Mouse (Mus musculus) MEL (cell line): ENCODE measurements around the gene Zdhhc17. TPM values are rescaled to one million over a fixed set of nuclear protein-coding genes. Genes with fewer than 3 reads are reported as not detected.
A peak's percentile ranks its signal among the peaks of the same experiment; 100 is the strongest.

Experiments used
- DNase-seq: peaks from one replicate; pipeline ENCODE4 v3.0.0; 2011; ENCODE audit warnings: low read depth, low spot score
- H3K27ac ChIP-seq: 2 replicates; pipeline ENCODE4 v1.5.1; 2012; ENCODE audit warnings: low read depth, mild to moderate bottlenecking, control low read depth, low read length, moderate library complexity; ENCODE audit not compliant: control insufficient read depth
- H3K27me3 ChIP-seq, 2 experiments: fragments of 150-350 bp in 1 of 2; sonication (generic) in 1 of 2; 2 replicates each; pipeline ENCODE4 v1.6.1; 2012; ENCODE audit warnings: low read length in 2 of 2, mild to moderate bottlenecking in 2 of 2, improper control_type of control experiment in 1 of 2, moderate library complexity in 1 of 2; ENCODE audit not compliant: insufficient read depth in 2 of 2, control insufficient read depth in 1 of 2
- H3K36me3 ChIP-seq, 2 experiments: 2 replicates each; pipeline ENCODE4 v1.6.1; 2012 to 2014; ENCODE audit warnings: low read length in 2 of 2, improper control_type of control experiment in 1 of 2, inconsistent platforms in 1 of 2, mild to moderate bottlenecking in 1 of 2; ENCODE audit not compliant: insufficient read depth in 2 of 2, control insufficient read depth in 1 of 2
- H3K4me1 ChIP-seq, 2 experiments: fragments of 150-350 bp in 1 of 2; sonication (generic) in 1 of 2; 2 replicates each; pipeline ENCODE4 v1.6.1; 2012; ENCODE audit warnings: low read length in 2 of 2, improper control_type of control experiment in 1 of 2, mild to moderate bottlenecking in 1 of 2; ENCODE audit not compliant: insufficient read depth in 2 of 2, control insufficient read depth in 1 of 2
- H3K4me3 ChIP-seq, 2 experiments: fragments of 150-350 bp in 1 of 2; sonication (generic) in 1 of 2; 2 replicates each; pipeline ENCODE4 v1.5.1; 2012; ENCODE audit warnings: low read depth in 2 of 2, low read length in 2 of 2, mild to moderate bottlenecking in 2 of 2, moderate library complexity in 2 of 2, control low read depth in 1 of 2, improper control_type of control experiment in 1 of 2; ENCODE audit not compliant: control insufficient read depth in 1 of 2, insufficient read depth in 1 of 2
- H3K79me2 ChIP-seq: 2 replicates; pipeline ENCODE4 v1.6.1; 2012; ENCODE audit warnings: mild to moderate bottlenecking, low read length, moderate library complexity; ENCODE audit not compliant: control insufficient read depth, poor library complexity, insufficient read depth
- H3K9ac ChIP-seq: 2 replicates; pipeline ENCODE4 v1.6.1; 2012; ENCODE audit warnings: low read depth, mild to moderate bottlenecking, control low read depth, low read length, moderate library complexity; ENCODE audit not compliant: control insufficient read depth, poor library complexity, severe bottlenecking
- H3K9me3 ChIP-seq: fragments of 150-350 bp; sonication (generic); replicated peaks from 2 replicates; pipeline ENCODE4 v1.6.1; 2012; ENCODE audit warnings: mild to moderate bottlenecking, low read length, improper control_type of control experiment, moderate library complexity; ENCODE audit not compliant: insufficient read depth
- BHLHE40 ChIP-seq: IDR thresholded peaks from 2 replicates; pipeline ENCODE4 v1.6.1; 2012; ENCODE audit warnings: low read depth, mild to moderate bottlenecking, inconsistent platforms, low read length, improper control_type of control experiment, borderline replicate concordance
- CHD2 ChIP-seq: IDR thresholded peaks from 2 replicates; pipeline ENCODE4 v1.6.1; 2011; ENCODE audit warnings: low read length, improper control_type of control experiment
- CTCF ChIP-seq, 3 experiments: IDR thresholded peaks in 2 of 3; conservative IDR thresholded peaks in 1 of 3; 2 replicates each; pipeline ENCODE4 v1.5.1; 2011 to 2012; ENCODE audit warnings: low read length in 3 of 3, low read depth in 2 of 3, mild to moderate bottlenecking in 2 of 3, improper control_type of control experiment in 1 of 3, inconsistent platforms in 1 of 3, mixed read lengths in 1 of 3, moderate library complexity in 1 of 3; ENCODE audit not compliant: control insufficient read depth in 1 of 3, insufficient read depth in 1 of 3, poor library complexity in 1 of 3, severe bottlenecking in 1 of 3
- ELF1 ChIP-seq: IDR thresholded peaks from 2 replicates; pipeline ENCODE4 v1.6.1; 2014; ENCODE audit warnings: low read depth, mild to moderate bottlenecking, inconsistent platforms, low read length, improper control_type of control experiment, moderate library complexity
- JUND ChIP-seq: IDR thresholded peaks from 2 replicates; pipeline ENCODE4 v1.6.1; 2011; ENCODE audit warnings: low read depth, mild to moderate bottlenecking, improper control_type of control experiment, low read length
- MXI1 ChIP-seq: IDR thresholded peaks from 2 replicates; pipeline ENCODE4 v1.6.1; 2011; ENCODE audit warnings: mild to moderate bottlenecking, low read depth, low read length, improper control_type of control experiment
- NRF1 ChIP-seq: IDR thresholded peaks from 2 replicates; pipeline ENCODE4 v1.6.1; 2014; ENCODE audit warnings: low read depth, mild to moderate bottlenecking, inconsistent platforms, low read length, improper control_type of control experiment, moderate library complexity; ENCODE audit not compliant: poor library complexity, insufficient read depth, severe bottlenecking
- RAD21 ChIP-seq: IDR thresholded peaks from 2 replicates; pipeline ENCODE4 v1.6.1; 2011; ENCODE audit warnings: mild to moderate bottlenecking, low read depth, low read length, improper control_type of control experiment
- RCOR1 ChIP-seq: IDR thresholded peaks from 2 replicates; pipeline ENCODE4 v1.6.1; 2012; ENCODE audit warnings: low read depth, mild to moderate bottlenecking, inconsistent platforms, low read length, improper control_type of control experiment
- SIN3A ChIP-seq: IDR thresholded peaks from 2 replicates; pipeline ENCODE4 v1.6.1; 2012; ENCODE audit warnings: low read length, improper control_type of control experiment, inconsistent platforms
- SMC3 ChIP-seq: IDR thresholded peaks from 2 replicates; pipeline ENCODE4 v1.6.1; 2011; ENCODE audit warnings: low read depth, low read length, improper control_type of control experiment
- TBP ChIP-seq: IDR thresholded peaks from 2 replicates; pipeline ENCODE4 v1.8.0; 2011; ENCODE audit warnings: low read depth, low read length, improper control_type of control experiment
- USF1 ChIP-seq: IDR thresholded peaks from 2 replicates; pipeline ENCODE4 v1.6.1; 2014; ENCODE audit warnings: low read depth, mild to moderate bottlenecking, inconsistent platforms, low read length, improper control_type of control experiment, moderate library complexity
- ZC3H11A ChIP-seq: IDR thresholded peaks from 2 replicates; pipeline ENCODE4 v1.6.1; 2012; ENCODE audit warnings: low read depth, mild to moderate bottlenecking, inconsistent platforms, low read length, improper control_type of control experiment
- ZKSCAN1 ChIP-seq: IDR thresholded peaks from 2 replicates; pipeline ENCODE4 v1.6.1; 2012; ENCODE audit warnings: low read depth, mild to moderate bottlenecking, inconsistent platforms, low read length, improper control_type of control experiment, moderate library complexity
- polyA plus RNA-seq, 2 experiments: library from polyadenylated mRNA; stranded (reverse) in 1 of 2; unstranded in 1 of 2; fragments of >175 nt in 1 of 2; fragments of >200 nt in 1 of 2; gene quantifications; 2 replicates each; pipeline versions ENCODE4 v1.2.1 to v1.2.4; 2012; ENCODE audit warnings: low replicate concordance in 2 of 2, low read depth in 1 of 2; ENCODE audit not compliant: insufficient read length in 2 of 2, insufficient read depth in 1 of 2, missing spikeins in 1 of 2
- total RNA-seq: library from RNA; depleted of rRNA; stranded (reverse); fragments of 300-350 nt; gene quantifications from 2 replicates; pipeline ENCODE4 v1.2.3, GENCODE M21; 2012

Gene Zdhhc17
- total and polyA plus RNA-seq, 3 experiments, result 14.9 to 16.6 TPM; not detected in 1

DNA sequence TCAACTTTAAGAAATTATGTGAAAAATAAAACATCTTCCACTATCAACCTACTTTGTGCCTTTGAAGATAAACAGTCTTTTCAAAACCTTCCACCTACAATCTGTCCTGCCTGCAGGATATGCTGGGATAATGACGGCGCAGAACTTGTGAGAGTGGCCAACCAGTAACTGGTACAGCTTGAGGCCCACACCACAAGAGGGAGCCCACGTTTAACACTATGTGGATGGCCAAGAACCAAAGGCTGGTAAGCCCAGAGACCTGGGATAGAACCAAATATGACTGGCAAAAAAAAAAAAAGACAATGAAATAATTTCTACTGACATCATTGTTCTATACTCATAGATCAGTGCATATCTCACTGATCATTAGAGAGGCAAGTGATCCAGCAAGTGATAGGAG, 35.5 kb downstream of the Zdhhc17 start:
- peaks cover 0 to 31% of the 10 kb centered on the region in 2 experiments; a peak in 2 of 4 replicates for H3K36me3 ChIP-seq
- H3K4me1 ChIP-seq, result no peaks in the 10 kb centered on the region
- peak; percentile 42 for DNase-seq
- no peak overlapping the region for H3K27ac ChIP-seq
- H3K79me2 ChIP-seq, result no peaks in the 10 kb centered on the region
- TF ChIP-seq CTCF (IDR thresholded peaks at IDR 0.05 in 2 of 3, conservative IDR thresholded peaks at IDR 0.05 in 1 of 3; ENCODE audit: control insufficient read depth in 1 of 3, insufficient read depth in 1 of 3, low read depth in 2 of 3, low read length in 3 of 3, poor library complexity in 1 of 3, severe bottlenecking in 1 of 3) (peak in 2 of 3 experiments; percentile 42 to 57; a peak in 5 of 6 replicates), RAD21 (peak; percentile 56), TBP (no peak), ZC3H11A (peak; percentile 17; the same call in 1 of the 2 replicates), SIN3A (no peak), SMC3 (peak; percentile 47), MXI1 (no peak)
- no peaks in the 10 kb centered on the region for H3K9me3 ChIP-seq
- H3K4me3 ChIP-seq, result no peak overlapping the region
- H3K27me3 ChIP-seq, result no peaks in the 10 kb centered on the region
- H3K9ac ChIP-seq, result no peak overlapping the region

DNA sequence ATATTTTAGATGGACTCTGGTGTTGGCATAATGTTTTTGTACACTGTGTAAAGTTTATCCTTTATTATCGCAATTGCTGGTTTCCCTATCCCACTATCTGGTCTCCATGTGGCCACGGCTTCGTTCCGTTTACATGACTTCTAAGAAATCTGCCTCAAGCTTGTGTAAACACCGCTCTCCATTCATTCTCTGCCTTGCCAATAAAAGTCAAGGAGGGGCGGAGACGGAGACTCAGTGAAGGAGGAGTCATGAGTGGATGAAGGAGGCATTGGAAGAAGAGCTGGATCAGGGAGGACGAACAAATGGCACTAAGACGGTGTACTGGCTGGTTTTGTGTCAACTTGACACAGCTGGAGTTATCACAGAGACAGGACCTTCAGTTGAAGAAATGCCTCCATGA, 37.9 kb downstream of the Zdhhc17 start:
- Histone ChIP-seq H3K36me3 (peaks cover 0 to 32% of the 10 kb centered on the region in 2 experiments; a peak in 2 of 4 replicates), H3K4me3 (no peak overlapping the region), H3K27me3 (no peaks in the 10 kb centered on the region), H3K4me1 (no peaks in the 10 kb centered on the region)
- DNase-seq, result no peak
- TF ChIP-seq ZKSCAN1 (no peak), JUND (no peak), BHLHE40 (no peak), NRF1 (no peak), CTCF (IDR thresholded peaks at IDR 0.05 in 2 of 3, conservative IDR thresholded peaks at IDR 0.05 in 1 of 3; ENCODE audit: control insufficient read depth in 1 of 3, insufficient read depth in 1 of 3, low read depth in 2 of 3, low read length in 3 of 3, poor library complexity in 1 of 3, severe bottlenecking in 1 of 3) (no peak), ELF1 (no peak), RAD21 (no peak), USF1 (no peak), RCOR1 (no peak), CHD2 (no peak)
- TF ChIP-seq, all 39 proteins: peak for 0
- no peak overlapping the region for H3K27ac ChIP-seq
- no peaks in the 10 kb centered on the region for H3K79me2 ChIP-seq
- no peak overlapping the region for H3K9ac ChIP-seq
- no peaks in the 10 kb centered on the region for H3K9me3 ChIP-seq
